15 mouse cellular contexts compared by ENCODE assay signal in genomic region chr1:87709661-87710270, GRCm38 (mm10). TPM values are rescaled to one million over a fixed set of nuclear protein-coding genes. Genes with fewer than 3 reads are reported as not detected.
DNase-seq lines count a peak whose midpoint lies in the region; ATAC-seq lines count a peak whose summit lies in the region.
"Had no signal": no experiment of that assay in that cellular context is flagged by ENCODE, and none has a peak within 500 bp of the region (broad histone marks: within the 10 kb centered on the region; RNA-seq: fewer than 3 reads in every experiment).

No protein-coding gene starts in this region.

- H3K9ac ChIP-seq in hindbrain, embryonic 15.5 days = no peak overlapping the region
- no peak overlapping the region for H3K9ac ChIP-seq in hindbrain, embryonic 13.5 days
- H3K9ac ChIP-seq in liver, embryonic 15.5 days = no peak overlapping the region
- no peak overlapping the region; the same call in 1 of the 2 replicates for H3K9ac ChIP-seq in forebrain, embryonic 16.5 days (replicated peaks; ENCODE audit: low read depth, low read length)
- H3K9ac ChIP-seq in midbrain, embryonic 16.5 days (ENCODE audit: low read depth, low read length) = no peak overlapping the region
- H3K9ac ChIP-seq: heart, embryonic 15.5 days; lung, embryonic 15.5 days had no signal

- ATAC-seq in hindbrain, embryonic 15.5 days (ENCODE audit: low FRiP score, low read depth) = peak; percentile 59; the same call in 1 of the 2 replicates
- no peak for ATAC-seq in hindbrain, embryonic 13.5 days (ENCODE audit: low FRiP score)
- no peak for ATAC-seq in liver, embryonic 15.5 days (ENCODE audit: insufficient read depth)
- peak; percentile 70 for ATAC-seq in forebrain, embryonic 16.5 days
- ATAC-seq in midbrain, embryonic 16.5 days = peak; percentile 78

- H3K9me3 ChIP-seq in hindbrain, embryonic 15.5 days = no peaks in the 10 kb centered on the region
- H3K9me3 ChIP-seq in hindbrain, embryonic 13.5 days = no peaks in the 10 kb centered on the region
- H3K9me3 ChIP-seq in liver, embryonic 15.5 days (replicated peaks) = no peaks in the 10 kb centered on the region
- H3K9me3 ChIP-seq in forebrain, embryonic 16.5 days (ENCODE audit: control insufficient read depth, low read length) = no peaks in the 10 kb centered on the region
- no peaks in the 10 kb centered on the region for H3K9me3 ChIP-seq in midbrain, embryonic 16.5 days (replicated peaks; ENCODE audit: control insufficient read depth, low read length, poor library complexity, severe bottlenecking)
- H3K9me3 ChIP-seq: heart, embryonic 15.5 days; lung, embryonic 15.5 days had no signal

- H3K4me3 ChIP-seq in hindbrain, embryonic 15.5 days = no peak overlapping the region
- H3K4me3 ChIP-seq in hindbrain, embryonic 13.5 days = no peak overlapping the region
- no peak overlapping the region for H3K4me3 ChIP-seq in liver, embryonic 15.5 days (replicated peaks)
- H3K4me3 ChIP-seq in forebrain, embryonic 16.5 days (replicated peaks; ENCODE audit: low read length) = no peak overlapping the region
- no peak overlapping the region for H3K4me3 ChIP-seq in midbrain, embryonic 16.5 days (ENCODE audit: low read depth, low read length)
- H3K4me3 ChIP-seq: heart, adult 2 months; heart, embryonic 15.5 days; lung, embryonic 15.5 days had no signal

- no peak overlapping the region for H3K27ac ChIP-seq in hindbrain, embryonic 15.5 days (replicated peaks)
- H3K27ac ChIP-seq in hindbrain, embryonic 13.5 days = no peak overlapping the region
- peak overlapping the region; percentile 98; the same call in 1 of the 2 replicates for H3K27ac ChIP-seq in liver, embryonic 15.5 days (replicated peaks)
- peak overlapping the region; percentile 88 for H3K27ac ChIP-seq in forebrain, embryonic 16.5 days (ENCODE audit: low read length)
- peak overlapping the region; percentile 72 for H3K27ac ChIP-seq in midbrain, embryonic 16.5 days (ENCODE audit: low read length)
- H3K27ac ChIP-seq: heart, adult 2 months; heart, embryonic 15.5 days; lung, embryonic 15.5 days had no signal

- no peaks in the 10 kb centered on the region for H3K27me3 ChIP-seq in hindbrain, embryonic 15.5 days
- no peaks in the 10 kb centered on the region for H3K27me3 ChIP-seq in hindbrain, embryonic 13.5 days
- H3K27me3 ChIP-seq in liver, embryonic 15.5 days = no peaks in the 10 kb centered on the region
- H3K27me3 ChIP-seq in forebrain, embryonic 16.5 days (replicated peaks; ENCODE audit: control insufficient read depth, insufficient read depth, low read length) = no peaks in the 10 kb centered on the region
- no peaks in the 10 kb centered on the region for H3K27me3 ChIP-seq in midbrain, embryonic 16.5 days (ENCODE audit: control insufficient read depth, insufficient read depth, low read depth, low read length)
- H3K27me3 ChIP-seq: heart, embryonic 15.5 days; lung, embryonic 15.5 days had no signal

- no peaks in the 10 kb centered on the region for H3K4me1 ChIP-seq in hindbrain, embryonic 15.5 days (replicated peaks)
- no peaks in the 10 kb centered on the region; the same call in 1 of the 2 replicates for H3K4me1 ChIP-seq in hindbrain, embryonic 13.5 days (replicated peaks)
- H3K4me1 ChIP-seq in liver, embryonic 15.5 days (replicated peaks) = peaks cover 81% of the 10 kb centered on the region
- H3K4me1 ChIP-seq in forebrain, embryonic 16.5 days (replicated peaks; ENCODE audit: control insufficient read depth, insufficient read depth, low read length) = peaks cover 9% of the 10 kb centered on the region
- H3K4me1 ChIP-seq in midbrain, embryonic 16.5 days (ENCODE audit: control insufficient read depth, insufficient read depth, low read length) = 0 out of 2 replicates have a peak, but pooled peaks cover 6% of the 10 kb centered on the region
- H3K4me1 ChIP-seq: heart, embryonic 15.5 days; lung, embryonic 15.5 days had no signal

- no peak overlapping the region for H3K4me2 ChIP-seq in hindbrain, embryonic 15.5 days
- no peak overlapping the region for H3K4me2 ChIP-seq in hindbrain, embryonic 13.5 days
- H3K4me2 ChIP-seq in liver, embryonic 15.5 days = no peak overlapping the region
- H3K4me2 ChIP-seq in forebrain, embryonic 16.5 days (ENCODE audit: low read length) = no peak overlapping the region
- no peak overlapping the region for H3K4me2 ChIP-seq in midbrain, embryonic 16.5 days (ENCODE audit: low read length)
- H3K4me2 ChIP-seq: heart, embryonic 15.5 days; lung, embryonic 15.5 days had no signal

- WGBS in hindbrain, embryonic 15.5 days = 76% methylated on average over 7 of the region's 7 CpGs
- 83% methylated on average over 7 of the region's 7 CpGs for WGBS in hindbrain, embryonic 13.5 days
- 78% methylated on average over 7 of the region's 7 CpGs for WGBS in liver, embryonic 15.5 days (ENCODE audit: insufficient replicate concordance)
- WGBS in forebrain, embryonic 16.5 days = 70% methylated on average over 7 of the region's 7 CpGs
- WGBS in midbrain, embryonic 16.5 days = 66% methylated on average over 7 of the region's 7 CpGs

- H3K36me3 ChIP-seq in hindbrain, embryonic 15.5 days = no peaks in the 10 kb centered on the region
- H3K36me3 ChIP-seq in hindbrain, embryonic 13.5 days = peaks cover 4% of the 10 kb centered on the region; the same call in 1 of the 2 replicates
- peaks cover 13% of the 10 kb centered on the region; the same call in 1 of the 2 replicates for H3K36me3 ChIP-seq in liver, embryonic 15.5 days (replicated peaks)
- no peaks in the 10 kb centered on the region for H3K36me3 ChIP-seq in forebrain, embryonic 16.5 days (ENCODE audit: control insufficient read depth, insufficient read depth)
- H3K36me3 ChIP-seq in midbrain, embryonic 16.5 days (ENCODE audit: control insufficient read depth, insufficient read depth, low read length) = no peaks in the 10 kb centered on the region
- H3K36me3 ChIP-seq: heart, embryonic 15.5 days; lung, embryonic 15.5 days had no signal

- DNase-seq in liver = no peak
- DNase-seq in heart, postnatal 4 days = no peak
- DNase-seq: B cell, adult 2 months; cerebellum, adult 8-10 months; gastrocnemius, postnatal 14 days; heart, adult 2 months; kidney, adult 11 months; lung, postnatal 4 days had no signal

RNA-seq across cellular contexts. Expression of gene Atg16l1, which starts 45.9 kb away (rescaled TPM):
- 71.4 and 73.9 TPM in 2 replicates for polyA plus RNA-seq in hindbrain, embryonic 15.5 days (2015; fragmentation: Nextera tagmentation; extraction: Ambion mirVana)
- polyA plus RNA-seq in hindbrain, embryonic 13.5 days (2015; fragmentation: Nextera tagmentation; extraction: Ambion mirVana) = 64.3 and 65.1 TPM in 2 replicates
- 15.0 and 16.4 TPM in 2 replicates for polyA plus RNA-seq in liver, embryonic 15.5 days (2015; fragmentation: Nextera tagmentation; extraction: Ambion mirVana)
- polyA plus RNA-seq in forebrain, embryonic 16.5 days (2015; fragmentation: Nextera tagmentation; extraction: Ambion mirVana) = 74.5 and 76.3 TPM in 2 replicates
- 79.9 and 88.5 TPM in 2 replicates for polyA plus RNA-seq in midbrain, embryonic 16.5 days (2015; fragmentation: Nextera tagmentation; extraction: Ambion mirVana)
- 10 to 100 TPM; 26.7 to 28.7 TPM for total RNA-seq in heart, postnatal 4 days (2021)

Comparison
In these comparisons a context has a peak if more than half of its experiments do, and no peak if none do; other contexts are left out.
1. ATAC-seq: peak in hindbrain, embryonic 15.5 days (single experiment), forebrain, embryonic 16.5 days (single experiment) and midbrain, embryonic 16.5 days (single experiment); none in hindbrain, embryonic 13.5 days (single experiment) and liver, embryonic 15.5 days (single experiment).
2. H3K27ac ChIP-seq: peak in liver, embryonic 15.5 days (single experiment), forebrain, embryonic 16.5 days (single experiment) and midbrain, embryonic 16.5 days (single experiment); none in hindbrain, embryonic 15.5 days (single experiment) and hindbrain, embryonic 13.5 days (single experiment).